Mouse (Mus musculus) E14TG2a.4 (cell line): ENCODE measurements around the gene Pde1c.

Experiments
- H3K27me3 ChIP-seq: 2 replicates; pipeline ENCODE4 v1.6.1; 2014; ENCODE audit warnings: low read length, control low read depth; ENCODE audit not compliant: insufficient read depth
- H3K36me3 ChIP-seq: 2 replicates; pipeline ENCODE4 v1.6.1; 2014; ENCODE audit warnings: low read length, control low read depth; ENCODE audit not compliant: insufficient read depth
- H3K4me1 ChIP-seq: replicated peaks from 2 replicates; pipeline ENCODE4 v1.6.1; 2014; ENCODE audit warnings: low read depth, low read length, control low read depth
- H3K4me3 ChIP-seq: replicated peaks from 2 replicates; pipeline ENCODE4 v1.5.1; 2014; ENCODE audit warnings: mild to moderate bottlenecking, low read length
- H3K9me3 ChIP-seq: 2 replicates; pipeline ENCODE4 v1.6.1; 2014; ENCODE audit warnings: low read length, control low read depth
- CTCF ChIP-seq: conservative IDR thresholded peaks from 2 replicates; pipeline ENCODE4 v1.5.1; 2014; ENCODE audit warnings: low read length
- NANOG ChIP-seq: IDR thresholded peaks from 2 replicates; pipeline ENCODE4 v1.6.1; 2014; ENCODE audit warnings: borderline replicate concordance, low read length, mixed read lengths
- POU5F1 ChIP-seq: IDR thresholded peaks from 2 replicates; pipeline ENCODE4 v1.6.1; 2014; ENCODE audit warnings: low read length, borderline replicate concordance

Pde1c gene

GRCm38 (mm10) chr6:56362128-56362545 lies 206.8 kb downstream of the Pde1c start:
- Histone ChIP-seq H3K4me1 (peaks cover 12% of the 10 kb centered on the region), H3K4me3 (peak overlapping the region; percentile 68), H3K36me3 (no peaks in the 10 kb centered on the region), H3K9me3 (no peaks in the 10 kb centered on the region), H3K27me3 (peaks cover 26% of the 10 kb centered on the region)
- TF ChIP-seq POU5F1: no peak
- TF ChIP-seq NANOG: no peak
- TF ChIP-seq CTCF: peak; percentile 20; the same call in 1 of the 2 replicates

- Histone ChIP-seq H3K9me3 (no peaks in the 10 kb centered on the region), H3K27me3 (peaks cover 26% of the 10 kb centered on the region), H3K36me3 (no peaks in the 10 kb centered on the region), H3K4me3 (peak overlapping the region; percentile 68), H3K4me1 (peaks cover 12% of the 10 kb centered on the region)
- TF ChIP-seq POU5F1 (no peak), CTCF (no peak), NANOG (no peak)
Observed at GRCm38 (mm10) chr6:56361348-56362127, 207.4 kb downstream of the Pde1c start.

- TF ChIP-seq POU5F1: no peak
- no peak for TF ChIP-seq CTCF
- TF ChIP-seq NANOG: no peak
- Histone ChIP-seq H3K4me1 (peaks cover 12% of the 10 kb centered on the region), H3K36me3 (no peaks in the 10 kb centered on the region), H3K9me3 (no peaks in the 10 kb centered on the region), H3K4me3 (no peak overlapping the region), H3K27me3 (peaks cover 26% of the 10 kb centered on the region)
Observed at GRCm38 (mm10) chr6:56360086-56360485, 208.8 kb downstream of the Pde1c start.

GRCm38 (mm10) chr6:56359126-56359525 lies 209.8 kb downstream of the Pde1c start:
- H3K36me3 ChIP-seq: no peaks in the 10 kb centered on the region
- no peak overlapping the region for H3K4me3 ChIP-seq
- H3K4me1 ChIP-seq: peaks cover 12% of the 10 kb centered on the region
- H3K9me3 ChIP-seq: no peaks in the 10 kb centered on the region
- TF ChIP-seq CTCF: no peak
- TF ChIP-seq POU5F1: no peak
- no peak for TF ChIP-seq NANOG
- H3K27me3 ChIP-seq: peaks cover 26% of the 10 kb centered on the region

- no peaks in the 10 kb centered on the region for H3K36me3 ChIP-seq
- H3K27me3 ChIP-seq: no peaks in the 10 kb centered on the region
- no peak overlapping the region for H3K4me3 ChIP-seq
- H3K9me3 ChIP-seq: peaks cover 14% of the 10 kb centered on the region
- no peaks in the 10 kb centered on the region for H3K4me1 ChIP-seq
- TF ChIP-seq CTCF (no peak), POU5F1 (no peak), NANOG (no peak)
Observed at GRCm38 (mm10) chr6:56347207-56347606, 221.7 kb downstream of the Pde1c start.

- H3K36me3 ChIP-seq: no peaks in the 10 kb centered on the region
- H3K9me3 ChIP-seq: peaks cover 14% of the 10 kb centered on the region
- no peak overlapping the region for H3K4me3 ChIP-seq
- no peaks in the 10 kb centered on the region for H3K27me3 ChIP-seq
- no peak for TF ChIP-seq POU5F1
- no peak for TF ChIP-seq CTCF
- no peak for TF ChIP-seq NANOG
- no peaks in the 10 kb centered on the region for H3K4me1 ChIP-seq
Observed at GRCm38 (mm10) chr6:56345082-56345481, 223.8 kb downstream of the Pde1c start.

GRCm38 (mm10) chr6:56342005-56342404 lies 226.9 kb downstream of the Pde1c start:
- Histone ChIP-seq H3K36me3 (no peaks in the 10 kb centered on the region), H3K27me3 (no peaks in the 10 kb centered on the region)
- TF ChIP-seq CTCF (no peak), NANOG (no peak), POU5F1 (no peak)

GRCm38 (mm10) chr6:56335811-56336446 lies 233.0 kb downstream of the Pde1c start:
- Histone ChIP-seq H3K36me3 (no peaks in the 10 kb centered on the region), H3K27me3 (no peaks in the 10 kb centered on the region)
- no peak for TF ChIP-seq NANOG
- TF ChIP-seq POU5F1: no peak
- TF ChIP-seq CTCF: no peak

More at GRCm38 (mm10) chr6:56342005-56342404, 226.9 kb downstream of the Pde1c start:
- H3K4me3 ChIP-seq: no peak overlapping the region
- H3K4me1 ChIP-seq: no peaks in the 10 kb centered on the region
- H3K9me3 ChIP-seq: no peaks in the 10 kb centered on the region

More at GRCm38 (mm10) chr6:56335811-56336446, 233.0 kb downstream of the Pde1c start:
- Histone ChIP-seq H3K4me1 (no peaks in the 10 kb centered on the region), H3K9me3 (no peaks in the 10 kb centered on the region), H3K4me3 (no peak overlapping the region)
